Mouse (Mus musculus) kidney, embryonic 16.5 days (tissue): ENCODE data around the gene Zfp740. TPM values are rescaled to one million over a fixed set of nuclear protein-coding genes. Genes with fewer than 3 reads are reported as not detected.

Experiments used
- ATAC-seq: fragments of 200-750 bp; cut with Nextera tagmentation; 2 replicates; pipeline ENCODE4 v1.8.0; 2017; ENCODE audit warnings: moderate TSS enrichment; ENCODE audit not compliant: low FRiP score, low TSS enrichment
- H3K27ac ChIP-seq: fragments of 300-500 bp; sonication (generic); 2 replicates; pipeline ENCODE4 v1.5.1; 2014; ENCODE audit warnings: low read length
- H3K27me3 ChIP-seq: fragments of 300-500 bp; sonication (generic); 2 replicates; pipeline ENCODE4 v1.6.1; 2014; ENCODE audit warnings: low read length, control low read depth, mixed read lengths; ENCODE audit not compliant: insufficient read depth
- H3K36me3 ChIP-seq: fragments of 300-500 bp; sonication (generic); 2 replicates; pipeline ENCODE4 v1.6.1; 2014; ENCODE audit warnings: low read length, control low read depth, mixed read lengths; ENCODE audit not compliant: insufficient read depth
- H3K4me1 ChIP-seq: fragments of 300-500 bp; sonication (generic); 2 replicates; pipeline ENCODE4 v1.6.1; 2014; ENCODE audit warnings: low read length, control low read depth, mixed read lengths; ENCODE audit not compliant: insufficient read depth
- H3K4me2 ChIP-seq: fragments of 300-500 bp; sonication (generic); replicated peaks from 2 replicates; pipeline ENCODE4 v1.6.1; 2014; ENCODE audit warnings: low read depth, low read length
- H3K4me3 ChIP-seq: fragments of 300-500 bp; sonication (generic); 2 replicates; pipeline ENCODE4 v1.5.1; 2014; ENCODE audit warnings: mild to moderate bottlenecking, low read length
- H3K9ac ChIP-seq: fragments of 300-500 bp; sonication (generic); replicated peaks from 2 replicates; pipeline ENCODE4 v1.6.1; 2014; ENCODE audit warnings: low read length
- H3K9me3 ChIP-seq: fragments of 300-500 bp; sonication (generic); 2 replicates; pipeline ENCODE4 v1.6.1; 2016; ENCODE audit warnings: low read length, control low read depth
- WGBS: fragments of 180-500 bp; shearing (Covaris S2); extraction: QIAGEN DNeasy Blood & Tissue Kit; methylation state at CpG from one replicate; pipeline ENCODE4 v1.1.7; 2014; 5-methylcytosine and 5-hydroxymethylcytosine counted together
- polyA plus RNA-seq: library from polyadenylated mRNA; unstranded; fragments of >200 nt; fragmentation: Nextera tagmentation; extraction: Ambion mirVana; gene quantifications from 2 replicates; pipeline ENCODE4 v1.2.1, GENCODE M21; 2015

Gene Zfp740
- polyA plus RNA-seq, 1 experiment from 2014 or later, result 82.1 TPM

- H3K4me2 ChIP-seq, result peak overlapping the region; percentile 92
- peaks cover 4% of the 10 kb centered on the region; the same call in 1 of the 2 replicates for H3K36me3 ChIP-seq
- peak overlapping the region; percentile 23 for H3K4me3 ChIP-seq
- no peak for ATAC-seq
- H3K4me1 ChIP-seq, result peaks cover 38% of the 10 kb centered on the region
- no peaks in the 10 kb centered on the region for H3K27me3 ChIP-seq
- H3K27ac ChIP-seq, result no peak overlapping the region
- 60% methylated on average over 14 of the region's 14 CpGs for WGBS
- no peaks in the 10 kb centered on the region for H3K9me3 ChIP-seq
- H3K9ac ChIP-seq, result peak overlapping the region; percentile 67; the same call in 1 of the 2 replicates
Measured at GRCm38 (mm10) chr15:102255547-102256255, 52.7 kb downstream of the Zfp740 start.

GRCm38 (mm10) chr15:102256431-102257201 is 53.6 kb downstream of the Zfp740 start:
- H3K4me2 ChIP-seq, result peak overlapping the region; percentile 92
- ATAC-seq, result no peak
- peak overlapping the region; percentile 67 for H3K9ac ChIP-seq
- H3K4me1 ChIP-seq, result peaks cover 38% of the 10 kb centered on the region
- WGBS, result 9% methylated on average over 22 of the region's 22 CpGs
- no peaks in the 10 kb centered on the region for H3K9me3 ChIP-seq
- peak overlapping the region; percentile 37 for H3K27ac ChIP-seq
- H3K27me3 ChIP-seq, result no peaks in the 10 kb centered on the region
- H3K36me3 ChIP-seq, result peaks cover 4% of the 10 kb centered on the region; the same call in 1 of the 2 replicates
- H3K4me3 ChIP-seq, result peak overlapping the region; percentile 55

GRCm38 (mm10) chr15:102257202-102258075 is 54.4 kb downstream of the Zfp740 start, which contains the start of gene Rarg:
TSS of gene Rarg (minus strand) at chr15:102257517.
- no peaks in the 10 kb centered on the region for H3K9me3 ChIP-seq
- WGBS, result 2% methylated on average over 39 of the region's 46 CpGs
- H3K4me1 ChIP-seq, result peaks cover 41% of the 10 kb centered on the region
- H3K4me2 ChIP-seq, result peak within 1 kb of the TSS; percentile 92
- H3K27ac ChIP-seq, result peak within 1 kb of the TSS; percentile 37
- peak; percentile 60 for ATAC-seq
- peak within 1 kb of the TSS; percentile 55 for H3K4me3 ChIP-seq
- peaks cover under 1% of the 10 kb centered on the region; the same call in 1 of the 2 replicates for H3K36me3 ChIP-seq
- no peaks in the 10 kb centered on the region for H3K27me3 ChIP-seq
- peak within 1 kb of the TSS; percentile 67 for H3K9ac ChIP-seq

- Histone ChIP-seq H3K4me1 (peaks cover 44% of the 10 kb centered on the region), H3K27ac (peak overlapping the region; percentile 37), H3K9me3 (no peaks in the 10 kb centered on the region), H3K27me3 (no peaks in the 10 kb centered on the region), H3K4me3 (peak overlapping the region; percentile 55), H3K9ac (peak overlapping the region; percentile 67), H3K4me2 (peak overlapping the region; percentile 92), H3K36me3 (no peaks in the 10 kb centered on the region)
- 15% methylated on average over 12 of the region's 12 CpGs for WGBS
- peak; percentile 53; the same call in 1 of the 2 replicates for ATAC-seq
Measured at GRCm38 (mm10) chr15:102258076-102258470, 55.0 kb downstream of the Zfp740 start.

GRCm38 (mm10) chr15:102258581-102259253 is 55.7 kb downstream of the Zfp740 start:
- WGBS, result 29% methylated on average over 11 of the region's 11 CpGs
- Histone ChIP-seq H3K9ac (peak overlapping the region; percentile 27; the same call in 1 of the 2 replicates), H3K4me1 (peaks cover 44% of the 10 kb centered on the region), H3K36me3 (no peaks in the 10 kb centered on the region), H3K27ac (peak overlapping the region; percentile 37; the same call in 1 of the 2 replicates), H3K9me3 (no peaks in the 10 kb centered on the region), H3K4me3 (no peak overlapping the region), H3K27me3 (no peaks in the 10 kb centered on the region), H3K4me2 (peak overlapping the region; percentile 92; the same call in 1 of the 2 replicates)
- no peak for ATAC-seq

- Histone ChIP-seq H3K4me2 (no peak overlapping the region), H3K9me3 (no peaks in the 10 kb centered on the region), H3K4me1 (peaks cover 22% of the 10 kb centered on the region), H3K4me3 (no peak overlapping the region), H3K36me3 (no peaks in the 10 kb centered on the region), H3K9ac (no peak overlapping the region), H3K27me3 (no peaks in the 10 kb centered on the region), H3K27ac (no peak overlapping the region)
- ATAC-seq, result no peak
- 36% methylated on average over 7 of the region's 7 CpGs for WGBS
Measured at GRCm38 (mm10) chr15:102262582-102262981, 59.5 kb downstream of the Zfp740 start.

- Histone ChIP-seq H3K4me2 (no peak overlapping the region), H3K36me3 (no peaks in the 10 kb centered on the region), H3K4me1 (peaks cover 18% of the 10 kb centered on the region), H3K9ac (no peak overlapping the region), H3K27ac (no peak overlapping the region), H3K9me3 (no peaks in the 10 kb centered on the region), H3K27me3 (no peaks in the 10 kb centered on the region), H3K4me3 (no peak overlapping the region)
- ATAC-seq, result no peak
- WGBS, result 81% methylated on average over 2 of the region's 2 CpGs
Measured at GRCm38 (mm10) chr15:102263037-102263436, 60.0 kb downstream of the Zfp740 start.
